14 mouse cellular contexts compared by ENCODE assay signal in genomic region chr12:112822676-112823075, GRCm38 (mm10). TPM values are rescaled to one million over a fixed set of nuclear protein-coding genes. Genes with fewer than 3 reads are reported as not detected.
DNase-seq lines count a peak whose midpoint lies in the region; ATAC-seq and TF ChIP-seq lines count a peak whose summit lies in the region.
"Had no signal": no experiment of that assay in that cellular context is flagged by ENCODE, and none has a peak within 500 bp of the region (broad histone marks: within the 10 kb centered on the region; RNA-seq: fewer than 3 reads in every experiment).

No protein-coding gene starts in this region.

- peak; percentile 54 for DNase-seq in embryonic facial prominence, embryonic 14.5 days (ENCODE audit: low spot score)
- DNase-seq in embryonic facial prominence, embryonic 10.5 days (ENCODE audit: low spot score): no peak
- no peak for DNase-seq in hindbrain, postnatal 0 days (ENCODE audit: low spot score)
- DNase-seq in 3T3-L1 (ENCODE audit: low read depth, low spot score): peak; percentile 34
- DNase-seq in yolk sac, embryonic 10.5 days (ENCODE audit: low spot score): no peak
- DNase-seq in midbrain, embryonic 10.5 days (ENCODE audit: low spot score): no peak
- DNase-seq: cerebellum, adult 18-20 months; heart, postnatal 4 days; right cerebral cortex, postnatal 25 days had no signal

- WGBS in embryonic facial prominence, embryonic 14.5 days: 69% methylated on average over 2 of the region's 2 CpGs
- 85% methylated on average over 2 of the region's 2 CpGs for WGBS in embryonic facial prominence, embryonic 10.5 days
- 91% methylated on average over 2 of the region's 2 CpGs for WGBS in hindbrain, embryonic 13.5 days
- 75% methylated on average over 2 of the region's 2 CpGs for WGBS in hindbrain, postnatal 0 days
- WGBS in liver, embryonic 12.5 days (ENCODE audit: insufficient replicate concordance): 65% methylated on average over 2 of the region's 2 CpGs
- 86% methylated on average over 2 of the region's 2 CpGs for WGBS in midbrain, embryonic 10.5 days

- 0 out of 2 replicates have a peak, but pooled peaks have one; percentile 23 for ATAC-seq in embryonic facial prominence, embryonic 14.5 days (ENCODE audit: low read depth)
- ATAC-seq in hindbrain, embryonic 13.5 days (ENCODE audit: low FRiP score): no peak
- ATAC-seq in hindbrain, postnatal 0 days: no peak
- ATAC-seq in liver, embryonic 12.5 days: no peak
- ATAC-seq: intestine, embryonic 16.5 days had no signal

- no peak overlapping the region for H3K9ac ChIP-seq in embryonic facial prominence, embryonic 14.5 days (ENCODE audit: low read depth, low read length)
- peak overlapping the region; percentile 51; the same call in 1 of the 2 replicates for H3K9ac ChIP-seq in hindbrain, embryonic 13.5 days
- no peak overlapping the region for H3K9ac ChIP-seq in hindbrain, postnatal 0 days (replicated peaks; ENCODE audit: low read length)
- no peak overlapping the region; the same call in 1 of the 2 replicates for H3K9ac ChIP-seq in liver, embryonic 12.5 days

- H3K4me2 ChIP-seq in embryonic facial prominence, embryonic 14.5 days (ENCODE audit: low read depth, low read length): no peak overlapping the region
- H3K4me2 ChIP-seq in hindbrain, embryonic 13.5 days: no peak overlapping the region
- no peak overlapping the region for H3K4me2 ChIP-seq in hindbrain, postnatal 0 days (ENCODE audit: low read depth, low read length)
- peak overlapping the region; percentile 24 for H3K4me2 ChIP-seq in liver, embryonic 12.5 days

- H3K4me3 ChIP-seq in embryonic facial prominence, embryonic 14.5 days (ENCODE audit: low read depth, low read length): no peak overlapping the region
- no peak overlapping the region for H3K4me3 ChIP-seq in embryonic facial prominence, embryonic 10.5 days
- no peak overlapping the region for H3K4me3 ChIP-seq in hindbrain, embryonic 13.5 days
- H3K4me3 ChIP-seq in hindbrain, postnatal 0 days (ENCODE audit: low read length): no peak overlapping the region
- no peak overlapping the region for H3K4me3 ChIP-seq in liver, embryonic 12.5 days
- no peak overlapping the region for H3K4me3 ChIP-seq in midbrain, embryonic 10.5 days

- H3K36me3 ChIP-seq in embryonic facial prominence, embryonic 14.5 days (ENCODE audit: control insufficient read depth, insufficient read depth, low read length): peaks cover 74% of the 10 kb centered on the region
- H3K36me3 ChIP-seq in embryonic facial prominence, embryonic 10.5 days (replicated peaks): peaks cover 98% of the 10 kb centered on the region
- H3K36me3 ChIP-seq in hindbrain, embryonic 13.5 days: peaks cover 71% of the 10 kb centered on the region
- peaks cover 29% of the 10 kb centered on the region for H3K36me3 ChIP-seq in hindbrain, postnatal 0 days (ENCODE audit: insufficient read depth, low read length)
- peaks cover 97% of the 10 kb centered on the region for H3K36me3 ChIP-seq in liver, embryonic 12.5 days
- peaks cover 99% of the 10 kb centered on the region for H3K36me3 ChIP-seq in midbrain, embryonic 10.5 days

- no peak for TF ChIP-seq CTCF in hindbrain, postnatal 0 days (IDR thresholded peaks at IDR 0.05; ENCODE audit: low read depth)

- H3K9me3 ChIP-seq in embryonic facial prominence, embryonic 14.5 days (ENCODE audit: control insufficient read depth, low read length): no peaks in the 10 kb centered on the region
- no peaks in the 10 kb centered on the region for H3K9me3 ChIP-seq in embryonic facial prominence, embryonic 10.5 days
- no peaks in the 10 kb centered on the region for H3K9me3 ChIP-seq in hindbrain, embryonic 13.5 days
- H3K9me3 ChIP-seq in hindbrain, postnatal 0 days (ENCODE audit: low read length): no peaks in the 10 kb centered on the region
- H3K9me3 ChIP-seq in liver, embryonic 12.5 days (replicated peaks): no peaks in the 10 kb centered on the region
- H3K9me3 ChIP-seq in midbrain, embryonic 10.5 days (replicated peaks): no peaks in the 10 kb centered on the region

- H3K27me3 ChIP-seq in embryonic facial prominence, embryonic 14.5 days (replicated peaks; ENCODE audit: control insufficient read depth, insufficient read depth, low read length): no peaks in the 10 kb centered on the region
- H3K27me3 ChIP-seq in embryonic facial prominence, embryonic 10.5 days (replicated peaks; ENCODE audit: low read depth, poor library complexity, severe bottlenecking): no peaks in the 10 kb centered on the region
- H3K27me3 ChIP-seq in hindbrain, embryonic 13.5 days: no peaks in the 10 kb centered on the region
- H3K27me3 ChIP-seq in hindbrain, postnatal 0 days (ENCODE audit: insufficient read depth, low read length): no peaks in the 10 kb centered on the region
- H3K27me3 ChIP-seq in liver, embryonic 12.5 days (replicated peaks): no peaks in the 10 kb centered on the region
- H3K27me3 ChIP-seq in midbrain, embryonic 10.5 days (ENCODE audit: low read depth, poor library complexity, severe bottlenecking): no peaks in the 10 kb centered on the region

- peaks cover 11% of the 10 kb centered on the region for H3K4me1 ChIP-seq in embryonic facial prominence, embryonic 14.5 days (ENCODE audit: control insufficient read depth, insufficient read depth, low read length)
- peaks cover 51% of the 10 kb centered on the region for H3K4me1 ChIP-seq in embryonic facial prominence, embryonic 10.5 days
- H3K4me1 ChIP-seq in hindbrain, embryonic 13.5 days (replicated peaks): peaks cover 47% of the 10 kb centered on the region
- peaks cover 5% of the 10 kb centered on the region for H3K4me1 ChIP-seq in hindbrain, postnatal 0 days (ENCODE audit: insufficient read depth, low read length)
- H3K4me1 ChIP-seq in liver, embryonic 12.5 days: peaks cover 73% of the 10 kb centered on the region
- H3K4me1 ChIP-seq in midbrain, embryonic 10.5 days: peaks cover 47% of the 10 kb centered on the region

- H3K27ac ChIP-seq in embryonic facial prominence, embryonic 14.5 days (replicated peaks; ENCODE audit: low read depth, low read length): no peak overlapping the region
- H3K27ac ChIP-seq in embryonic facial prominence, embryonic 10.5 days (replicated peaks): no peak overlapping the region
- no peak overlapping the region for H3K27ac ChIP-seq in hindbrain, embryonic 13.5 days
- H3K27ac ChIP-seq in hindbrain, postnatal 0 days: no peak overlapping the region
- H3K27ac ChIP-seq in liver, embryonic 12.5 days: no peak overlapping the region
- no peak overlapping the region for H3K27ac ChIP-seq in midbrain, embryonic 10.5 days (replicated peaks)

RNA-seq across cellular contexts. Expression of gene Cdca4, which starts 6.5 kb away (rescaled TPM):
- polyA plus RNA-seq in embryonic facial prominence, embryonic 14.5 days (2014; fragmentation: Nextera tagmentation; extraction: Ambion mirVana): 86.2 and 105 TPM in 2 replicates
- polyA plus RNA-seq in embryonic facial prominence, embryonic 10.5 days (2016; fragmentation: Nextera tagmentation; extraction: Ambion mirVana): 180 and 183 TPM in 2 replicates
- polyA plus RNA-seq in hindbrain, embryonic 13.5 days (2015; fragmentation: Nextera tagmentation; extraction: Ambion mirVana): 55.3 and 60.5 TPM in 2 replicates
- 27.9 and 28.6 TPM in 2 replicates for total RNA-seq in hindbrain, postnatal 0 days (2014; rRNA removed)
- polyA plus RNA-seq in hindbrain, postnatal 0 days (2015; fragmentation: Nextera tagmentation; extraction: Ambion mirVana): 23.6 and 25.2 TPM in 2 replicates
- 82.0 and 86.0 TPM in 2 replicates for polyA plus RNA-seq in liver, embryonic 12.5 days (2016; fragmentation: Nextera tagmentation; extraction: Ambion mirVana)
- polyA plus RNA-seq in midbrain, embryonic 10.5 days (2016; fragmentation: Nextera tagmentation; extraction: Ambion mirVana): 178 and 181 TPM in 2 replicates

RNA-seq across cellular contexts. Expression of gene Clba1, which starts 13.9 kb away (rescaled TPM):
- 6.6 and 7.1 TPM in 2 replicates for polyA plus RNA-seq in embryonic facial prominence, embryonic 14.5 days (2014; fragmentation: Nextera tagmentation; extraction: Ambion mirVana)
- 9.3 and 10.1 TPM in 2 replicates for polyA plus RNA-seq in embryonic facial prominence, embryonic 10.5 days (2016; fragmentation: Nextera tagmentation; extraction: Ambion mirVana)
- 20.0 and 21.9 TPM in 2 replicates for polyA plus RNA-seq in hindbrain, embryonic 13.5 days (2015; fragmentation: Nextera tagmentation; extraction: Ambion mirVana)
- total RNA-seq in hindbrain, postnatal 0 days (2014; rRNA removed): 16.7 and 16.9 TPM in 2 replicates
- polyA plus RNA-seq in hindbrain, postnatal 0 days (2015; fragmentation: Nextera tagmentation; extraction: Ambion mirVana): 20.3 and 21.0 TPM in 2 replicates
- polyA plus RNA-seq in liver, embryonic 12.5 days (2016; fragmentation: Nextera tagmentation; extraction: Ambion mirVana): 1.1 and 1.2 TPM in 2 replicates
- polyA plus RNA-seq in midbrain, embryonic 10.5 days (2016; fragmentation: Nextera tagmentation; extraction: Ambion mirVana): 13.7 and 14.4 TPM in 2 replicates

RNA-seq across cellular contexts. Expression of gene Ahnak2, which starts 20.2 kb away (rescaled TPM):
- polyA plus RNA-seq in embryonic facial prominence, embryonic 14.5 days (2014; fragmentation: Nextera tagmentation; extraction: Ambion mirVana): 5.9 and 8.3 TPM in 2 replicates
- 0.04 and 0.20 TPM in 2 replicates for polyA plus RNA-seq in embryonic facial prominence, embryonic 10.5 days (2016; fragmentation: Nextera tagmentation; extraction: Ambion mirVana)
- polyA plus RNA-seq in hindbrain, embryonic 13.5 days (2015; fragmentation: Nextera tagmentation; extraction: Ambion mirVana): 0.84 and 0.86 TPM in 2 replicates
- total RNA-seq in hindbrain, postnatal 0 days (2014; rRNA removed): 7.7 and 12.1 TPM in 2 replicates
- polyA plus RNA-seq in hindbrain, postnatal 0 days (2015; fragmentation: Nextera tagmentation; extraction: Ambion mirVana): 3.3 and 3.6 TPM in 2 replicates
- 0.13 and 0.23 TPM in 2 replicates for polyA plus RNA-seq in liver, embryonic 12.5 days (2016; fragmentation: Nextera tagmentation; extraction: Ambion mirVana)
- 0.06 and 0.11 TPM in 2 replicates for polyA plus RNA-seq in midbrain, embryonic 10.5 days (2016; fragmentation: Nextera tagmentation; extraction: Ambion mirVana)
- total RNA-seq: megakaryocyte progenitor cell, adult 5-6 weeks had no signal

RNA-seq across cellular contexts. Expression of gene Gpr132, which starts 45.4 kb away (rescaled TPM):
- polyA plus RNA-seq in embryonic facial prominence, embryonic 14.5 days (2014; fragmentation: Nextera tagmentation; extraction: Ambion mirVana): 0.45 and 0.54 TPM in 2 replicates
- 0.30 TPM in 1 of 2 replicates, not detected in the other for polyA plus RNA-seq in embryonic facial prominence, embryonic 10.5 days (2016; fragmentation: Nextera tagmentation; extraction: Ambion mirVana)
- polyA plus RNA-seq in hindbrain, embryonic 13.5 days (2015; fragmentation: Nextera tagmentation; extraction: Ambion mirVana): not detected in 2 replicates
- 0.10 TPM in 1 of 2 replicates, not detected in the other for total RNA-seq in hindbrain, postnatal 0 days (2014; rRNA removed)
- polyA plus RNA-seq in hindbrain, postnatal 0 days (2015; fragmentation: Nextera tagmentation; extraction: Ambion mirVana): 0.05 TPM in 1 of 2 replicates, not detected in the other
- polyA plus RNA-seq in liver, embryonic 12.5 days (2016; fragmentation: Nextera tagmentation; extraction: Ambion mirVana): 0.32 and 0.61 TPM in 2 replicates
- not detected in 2 replicates for polyA plus RNA-seq in midbrain, embryonic 10.5 days (2016; fragmentation: Nextera tagmentation; extraction: Ambion mirVana)
- polyA plus RNA-seq: forebrain, embryonic 11.5 days had no signal

Comparison
In these comparisons a context has a peak if more than half of its experiments do, and no peak if none do; other contexts are left out.
1. DNase-seq: peak in embryonic facial prominence, embryonic 14.5 days (single experiment) and 3T3-L1 (single experiment); none in embryonic facial prominence, embryonic 10.5 days (single experiment), hindbrain, postnatal 0 days (single experiment), yolk sac, embryonic 10.5 days (single experiment) and midbrain, embryonic 10.5 days (single experiment).